Mouse (Mus musculus) frontal cortex, postnatal 10 days (tissue): Measurements from ENCODE around the gene Asap2.

ENCODE experiments used
- DNase-seq, 2 experiments: peaks; one replicate each; pipeline ENCODE4 v3.0.0; 2022; ENCODE audit warnings: low spot score in 2 of 2, mixed read lengths in 1 of 2

The Asap2 gene

GRCm38 (mm10) chr12:21315923-21316868 is 325.9 kb downstream of the Asap2 start, which contains the start of gene Iah1:
Gene Iah1, plus strand, starts transcription at chr12:21316389.
- DNase-seq, result peak; percentile 52 to 76

DNA sequence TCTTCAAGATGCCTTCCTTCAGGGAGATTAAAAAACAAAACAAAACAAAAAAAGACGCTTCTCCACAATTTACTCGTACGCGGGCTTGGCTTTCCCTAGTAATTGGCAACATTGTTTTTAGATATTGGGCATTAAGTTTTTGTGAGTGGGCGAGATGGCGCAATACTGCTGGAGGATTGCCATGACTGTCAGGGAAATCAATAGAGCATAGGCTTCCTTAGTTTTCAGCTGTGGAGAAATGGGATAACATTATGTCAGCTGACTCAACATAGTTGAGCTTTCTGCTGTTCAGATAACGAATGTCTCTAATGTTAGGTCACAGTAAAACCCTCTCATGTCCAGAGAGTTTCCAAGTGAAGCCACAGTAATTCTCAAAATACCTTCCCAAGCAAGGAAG is 326.6 kb downstream of the Asap2 start:
- DNase-seq, result no peak

DNA sequence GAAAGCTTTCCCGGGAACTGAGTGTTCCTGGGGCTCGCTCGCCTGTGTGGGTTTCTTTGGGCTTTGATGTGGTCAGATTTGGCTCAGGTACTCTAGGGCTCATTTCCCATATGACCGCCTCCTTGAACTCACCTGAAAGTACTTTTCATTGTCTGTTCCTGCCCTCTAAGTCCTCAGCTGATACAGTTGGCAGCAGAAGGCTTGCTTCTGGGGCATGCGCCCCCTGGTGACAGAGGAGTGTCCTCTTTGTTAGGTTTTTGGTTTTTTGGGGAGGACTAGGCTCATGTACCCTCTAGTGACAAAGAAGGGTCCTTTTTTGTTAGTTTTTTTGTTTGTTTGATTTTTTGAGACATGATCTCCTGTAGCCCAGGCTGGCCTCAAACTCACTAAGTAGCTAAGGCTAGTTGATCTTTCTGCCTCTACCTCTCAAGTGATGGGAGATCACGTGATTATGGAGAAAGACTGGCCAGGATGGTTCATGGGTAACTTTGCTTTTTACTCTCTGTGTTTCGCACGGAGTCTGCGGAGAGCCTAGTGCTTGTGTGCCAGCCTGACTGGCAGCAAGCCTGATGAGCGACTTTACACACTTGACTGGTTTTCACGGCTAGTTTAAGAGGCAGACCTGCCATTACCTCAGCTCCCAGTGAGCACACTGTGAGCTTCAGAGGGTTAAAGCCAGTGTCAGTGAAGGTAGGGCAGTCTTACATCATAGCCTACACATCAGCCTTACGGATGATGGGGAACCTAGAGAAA is 328.1 kb downstream of the Asap2 start:
- peak; percentile 26 to 57 for DNase-seq
